Mouse (Mus musculus): ENCODE results near the gene Tada2a.

The Tada2a gene

DNA sequence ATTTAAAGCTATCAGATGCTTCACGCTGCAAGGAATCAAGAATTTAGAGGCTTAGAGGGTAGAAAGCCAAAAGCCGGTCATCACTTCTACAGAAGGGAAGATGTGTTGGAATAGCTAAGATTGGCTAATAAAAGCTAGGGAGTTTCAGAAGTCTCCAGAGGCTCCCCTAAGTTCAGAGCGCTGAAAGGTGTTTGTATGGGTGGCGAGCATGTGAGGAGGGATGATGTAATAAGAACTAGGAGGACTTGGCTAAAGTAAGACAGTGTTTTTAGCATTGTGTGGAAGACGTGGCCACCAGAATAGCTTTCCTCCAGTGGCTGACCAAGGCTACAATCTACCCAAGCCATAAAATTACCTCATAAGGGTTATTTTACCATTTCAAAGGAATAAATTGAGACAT is 15.8 kb downstream of the Tada2a start:
- DNase-seq (ENCODE audit: low spot score): no peak

DNA sequence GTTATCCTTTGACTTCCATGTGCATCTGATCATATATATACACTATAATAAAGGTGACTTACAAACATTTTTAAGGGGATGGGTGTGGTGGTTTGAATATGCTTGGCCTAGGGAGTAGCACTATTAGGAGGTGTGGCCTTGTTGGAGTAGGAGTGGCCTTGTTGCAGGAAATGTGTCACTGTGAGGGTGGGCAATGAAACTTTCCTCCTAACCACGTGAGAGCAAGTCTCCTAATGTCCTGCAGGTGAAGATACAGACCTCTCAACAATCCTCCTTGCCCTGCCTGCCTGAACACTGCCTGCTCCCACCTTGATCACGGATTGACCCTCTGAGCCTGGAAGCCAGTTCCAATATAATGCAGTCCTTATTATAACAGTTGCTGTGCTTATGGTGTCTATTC is 22.3 kb downstream of the Tada2a start:
- no peak for DNase-seq (ENCODE audit: low spot score)

DNA sequence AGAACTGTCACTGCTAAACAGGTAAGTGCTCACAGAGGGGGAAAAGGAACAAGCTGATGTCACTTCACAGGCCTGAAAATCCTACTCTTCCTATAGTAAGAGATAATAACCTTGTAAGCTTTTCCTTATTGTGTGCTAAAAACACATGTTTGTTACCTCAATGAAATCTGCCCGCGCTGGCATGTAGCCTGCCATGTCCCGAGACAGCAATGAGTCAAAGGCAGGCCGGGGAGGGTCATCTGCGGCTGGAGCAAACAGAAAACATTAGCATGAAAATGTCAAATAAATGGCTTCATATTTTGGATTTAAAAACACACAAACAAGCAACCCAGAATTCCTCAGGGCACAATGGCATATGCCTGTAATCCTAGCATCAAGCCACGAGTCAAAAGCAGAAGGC is 25.4 kb downstream of the Tada2a start:
- DNase-seq (ENCODE audit: low spot score): no peak

DNA sequence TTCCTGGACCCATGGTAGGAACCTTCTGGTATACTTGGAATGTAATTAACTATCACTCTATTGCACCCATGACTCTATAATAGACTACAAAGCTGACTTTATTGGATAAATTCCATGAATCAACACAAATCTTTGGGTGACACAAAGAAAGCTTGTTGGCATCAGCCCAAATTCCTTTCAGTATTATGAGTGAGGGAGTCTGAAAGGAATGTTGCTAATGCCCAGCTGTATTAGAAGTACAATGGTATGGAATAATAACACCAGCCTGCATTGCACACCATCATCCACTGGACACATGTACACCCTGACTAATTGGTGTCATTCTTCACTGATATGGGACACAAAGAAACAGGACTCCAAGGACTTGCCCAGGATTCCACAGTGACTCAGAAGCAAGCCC is 28.2 kb downstream of the Tada2a start:
- no peak for DNase-seq (ENCODE audit: low spot score)

DNA sequence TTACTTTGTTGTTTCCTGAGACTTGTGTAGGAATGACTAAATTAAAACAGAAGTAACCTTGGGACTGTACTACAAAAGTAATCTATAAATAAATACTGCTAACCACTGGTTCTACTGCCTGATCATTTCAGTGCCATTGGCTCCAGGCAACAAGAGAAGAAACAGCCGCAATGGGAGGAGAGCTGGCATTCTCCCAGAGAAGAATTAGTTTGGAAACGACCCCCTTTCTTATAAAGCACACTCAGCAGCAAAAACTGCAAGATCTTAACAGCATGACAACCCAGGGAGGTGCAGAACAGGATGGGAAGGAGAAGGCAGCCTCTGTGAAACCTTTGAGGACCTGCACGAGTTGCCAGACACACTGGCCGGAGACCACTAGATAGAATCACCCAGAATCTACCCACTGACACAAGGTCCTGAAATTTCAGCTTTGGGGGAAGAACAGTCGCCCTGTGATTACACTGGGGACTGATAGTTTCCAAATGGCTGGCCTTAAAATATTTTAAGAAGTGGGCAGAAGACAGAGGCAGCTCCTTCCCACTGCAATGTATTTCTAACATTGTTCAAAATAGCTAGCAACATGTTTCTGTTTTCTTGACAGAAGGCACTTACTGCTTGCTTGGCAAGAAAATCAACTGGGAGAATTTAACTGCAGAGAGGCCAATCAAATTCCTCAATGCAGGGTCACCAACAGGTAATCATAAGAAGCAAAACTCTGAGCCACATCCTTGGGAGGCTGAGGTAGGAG is 32.0 kb downstream of the Tada2a start:
- DNase-seq (ENCODE audit: low spot score): no peak

DNA sequence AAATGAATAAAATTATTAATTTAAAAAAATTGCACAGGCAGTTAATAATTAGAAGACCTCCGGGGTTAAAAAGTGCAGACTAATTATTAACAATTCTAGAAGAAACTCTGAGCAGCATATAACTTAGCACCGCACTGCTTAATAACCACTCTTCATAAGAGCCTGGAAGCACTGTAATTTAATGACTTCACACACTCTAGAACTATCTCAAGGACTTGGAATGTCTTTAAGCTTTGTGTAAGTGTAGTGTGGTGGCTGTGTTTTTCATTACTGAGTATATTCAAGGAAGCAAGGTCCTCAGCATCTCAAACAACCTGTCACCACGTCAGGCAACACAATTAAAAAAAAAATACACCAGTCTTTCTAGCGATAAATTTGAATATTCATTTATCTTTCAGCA is 34.3 kb downstream of the Tada2a start:
- DNase-seq (ENCODE audit: low spot score): no peak

DNA sequence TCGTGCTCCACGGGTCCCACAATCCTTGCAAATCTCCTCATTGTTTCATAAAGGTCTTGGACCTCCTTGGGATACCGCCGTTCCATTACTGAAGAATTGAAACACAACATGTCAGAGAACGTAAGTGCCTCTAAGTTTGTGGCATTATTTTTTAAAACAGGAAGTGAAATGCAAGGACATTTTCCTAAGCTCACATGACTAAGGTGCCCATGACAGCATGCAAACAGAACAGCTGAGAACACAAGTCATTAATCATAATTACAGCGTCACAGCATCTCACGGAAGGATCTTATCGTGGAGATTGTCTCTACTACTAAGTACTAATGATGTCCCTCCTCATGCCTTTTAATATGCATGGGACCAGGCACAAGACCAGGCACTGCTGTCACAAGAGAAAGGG is 38.8 kb downstream of the Tada2a start:
- DNase-seq (ENCODE audit: low spot score): no peak

DNA sequence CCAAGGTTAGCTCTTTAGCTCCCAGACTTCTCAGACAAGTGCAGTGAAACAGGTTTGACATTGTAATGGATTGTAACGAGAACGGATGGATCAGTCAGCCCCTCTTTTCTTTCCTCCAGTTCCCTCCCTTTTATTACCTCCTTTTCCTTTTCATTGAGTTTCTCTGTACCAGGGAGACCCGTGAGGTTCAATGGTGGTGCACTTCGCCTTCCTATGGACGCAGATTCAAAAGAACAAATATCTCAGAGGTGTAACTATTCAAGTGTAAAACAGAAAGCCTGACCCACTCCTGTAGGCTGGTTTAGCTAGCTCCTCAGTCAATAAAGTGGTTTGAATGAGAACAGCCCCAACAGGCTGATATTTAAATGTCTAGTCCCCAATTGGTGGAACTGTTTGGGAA is 47.5 kb downstream of the Tada2a start:
- no peak for DNase-seq (ENCODE audit: low spot score)

DNA sequence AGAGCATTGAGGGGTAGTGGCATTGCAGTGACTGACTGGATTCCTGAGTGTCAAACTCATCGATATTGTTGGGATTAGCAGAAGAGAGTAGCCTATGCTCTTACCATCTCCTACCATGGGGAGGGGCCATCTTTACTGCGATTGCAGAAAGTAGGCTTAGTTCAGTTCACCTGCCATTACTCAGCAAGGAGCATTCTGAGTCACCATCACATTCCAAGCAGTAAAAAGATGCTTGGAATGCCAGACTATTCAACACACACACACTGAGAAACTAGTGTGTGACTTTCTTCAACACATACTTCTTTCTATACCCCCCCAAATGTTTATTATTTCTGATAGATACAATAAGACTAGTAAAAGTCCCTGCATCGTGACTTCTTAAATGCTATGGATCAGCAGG is 49.1 kb downstream of the Tada2a start:
- no peak for DNase-seq (ENCODE audit: low spot score)

DNA sequence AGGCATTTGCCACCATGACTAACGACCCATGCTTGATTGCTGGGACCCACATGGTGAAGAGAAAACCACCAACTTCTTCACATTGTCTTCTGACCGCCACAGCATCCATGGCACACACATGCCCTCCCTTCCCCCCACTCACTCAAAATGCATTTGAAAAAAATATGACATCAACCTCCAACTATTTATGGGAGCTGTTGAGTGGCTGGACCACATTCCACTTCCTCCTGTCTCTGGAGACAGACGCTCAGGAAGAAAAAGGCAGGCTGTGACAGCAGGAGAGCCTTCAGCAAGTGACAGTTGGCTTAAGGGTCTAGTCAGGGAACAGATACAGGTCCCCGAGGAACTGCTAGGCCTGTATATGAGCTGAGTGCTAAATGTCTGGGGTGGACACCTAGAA is 49.5 kb downstream of the Tada2a start:
- DNase-seq (ENCODE audit: low spot score): no peak

DNA sequence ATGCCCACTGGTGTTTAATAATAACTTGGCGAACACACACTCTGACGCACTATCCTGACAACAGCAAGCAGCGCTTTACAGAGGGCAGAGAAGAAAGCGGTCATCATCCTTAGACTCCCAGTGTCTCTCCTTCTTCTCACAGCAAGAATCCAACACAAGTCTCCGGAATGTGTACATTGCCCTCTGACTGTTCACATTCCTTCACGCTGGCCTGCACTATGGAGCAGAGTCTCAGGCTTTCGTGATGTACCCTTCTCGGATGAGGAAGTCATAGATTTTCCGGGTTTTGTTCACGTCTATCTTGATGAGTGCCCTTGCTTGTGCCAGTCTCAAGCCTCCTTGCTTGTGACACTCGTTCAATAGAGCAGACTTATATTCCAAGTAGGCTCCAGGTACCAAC is 50.0 kb downstream of the Tada2a start:
- DNase-seq (ENCODE audit: low spot score): no peak

DNA sequence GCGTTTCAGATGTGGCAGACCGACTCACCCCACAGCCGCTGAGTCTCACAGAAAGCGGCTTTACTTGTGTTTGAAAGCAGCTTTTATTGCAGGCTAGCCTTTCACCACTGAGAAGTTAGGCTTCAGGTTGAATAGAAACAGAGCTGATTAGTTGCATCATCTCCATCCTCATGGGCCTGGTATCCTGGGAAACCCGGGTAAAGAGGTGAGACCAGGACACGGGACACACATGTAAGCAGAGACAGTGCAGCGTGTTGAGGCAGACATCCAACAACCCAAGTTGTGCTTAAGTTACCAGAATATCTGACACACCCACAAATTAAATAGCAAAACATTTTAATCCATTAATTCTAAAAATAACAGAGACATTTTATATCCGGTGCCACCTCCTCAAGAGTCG is 50.8 kb downstream of the Tada2a start:
- DNase-seq (ENCODE audit: low spot score): no peak

DNA sequence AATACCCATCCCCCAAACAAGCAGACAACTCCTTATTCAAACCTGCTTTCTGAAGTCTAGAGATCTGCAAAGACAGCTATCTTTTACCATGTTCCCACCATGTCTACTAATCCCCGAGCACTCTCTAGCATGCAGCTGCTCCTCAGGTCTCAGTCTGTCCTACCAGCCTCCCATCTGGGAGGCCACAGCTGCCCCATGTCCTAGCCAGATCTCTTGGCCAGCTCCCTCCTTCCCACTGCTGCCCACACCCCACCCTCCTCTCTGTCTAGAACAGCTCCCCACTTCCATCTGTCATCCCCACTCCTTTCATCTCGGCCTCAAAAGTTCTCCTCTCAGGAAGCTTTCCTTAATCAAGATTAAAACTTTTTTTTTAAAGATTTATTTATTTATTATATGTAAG is 52.4 kb downstream of the Tada2a start:
- DNase-seq (ENCODE audit: low spot score): no peak

DNA sequence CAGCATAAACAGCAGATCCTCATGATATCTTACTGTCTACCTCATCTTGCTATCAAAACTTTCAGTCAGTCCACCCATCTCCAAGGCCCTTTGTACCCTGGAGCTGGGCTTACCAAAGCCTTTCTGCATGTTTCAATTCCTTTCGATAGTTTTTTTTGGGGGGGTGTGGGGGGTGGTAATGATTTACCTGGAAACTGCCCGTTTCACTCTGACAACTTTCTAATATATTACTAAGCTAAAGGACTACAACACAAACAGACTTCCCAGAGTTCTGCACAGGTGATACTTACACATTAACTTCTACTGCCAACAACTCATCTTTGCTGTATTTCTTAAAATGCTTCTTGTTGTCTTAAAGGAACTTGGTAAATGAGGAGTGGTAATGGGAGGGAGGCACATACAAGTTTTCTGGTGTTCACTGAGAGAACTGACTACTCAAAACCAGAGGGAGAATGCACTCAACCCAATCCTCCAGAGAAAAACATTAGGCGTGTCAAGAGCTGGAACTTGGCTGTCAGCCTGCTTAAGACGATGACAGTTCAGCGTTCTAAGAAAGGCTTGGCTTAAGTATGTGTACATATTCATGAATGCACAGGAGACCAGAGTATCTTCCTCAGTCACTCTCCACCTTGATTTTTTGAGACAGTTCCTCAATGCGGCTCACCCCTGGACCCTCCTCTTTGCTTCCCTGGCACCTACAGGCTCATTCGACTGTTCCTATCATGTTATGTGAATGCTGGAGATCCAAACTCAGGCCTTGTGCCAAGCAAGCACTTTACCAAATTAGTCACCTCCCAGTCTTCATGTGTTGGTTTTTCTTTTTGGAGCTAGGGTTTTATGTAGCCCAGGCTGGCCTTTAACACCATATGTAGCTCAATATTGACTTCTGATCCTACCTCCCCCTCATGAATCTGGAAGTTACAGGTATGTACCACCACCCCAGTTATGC is 55.3 kb downstream of the Tada2a start:
- DNase-seq (ENCODE audit: low spot score): no peak

DNA sequence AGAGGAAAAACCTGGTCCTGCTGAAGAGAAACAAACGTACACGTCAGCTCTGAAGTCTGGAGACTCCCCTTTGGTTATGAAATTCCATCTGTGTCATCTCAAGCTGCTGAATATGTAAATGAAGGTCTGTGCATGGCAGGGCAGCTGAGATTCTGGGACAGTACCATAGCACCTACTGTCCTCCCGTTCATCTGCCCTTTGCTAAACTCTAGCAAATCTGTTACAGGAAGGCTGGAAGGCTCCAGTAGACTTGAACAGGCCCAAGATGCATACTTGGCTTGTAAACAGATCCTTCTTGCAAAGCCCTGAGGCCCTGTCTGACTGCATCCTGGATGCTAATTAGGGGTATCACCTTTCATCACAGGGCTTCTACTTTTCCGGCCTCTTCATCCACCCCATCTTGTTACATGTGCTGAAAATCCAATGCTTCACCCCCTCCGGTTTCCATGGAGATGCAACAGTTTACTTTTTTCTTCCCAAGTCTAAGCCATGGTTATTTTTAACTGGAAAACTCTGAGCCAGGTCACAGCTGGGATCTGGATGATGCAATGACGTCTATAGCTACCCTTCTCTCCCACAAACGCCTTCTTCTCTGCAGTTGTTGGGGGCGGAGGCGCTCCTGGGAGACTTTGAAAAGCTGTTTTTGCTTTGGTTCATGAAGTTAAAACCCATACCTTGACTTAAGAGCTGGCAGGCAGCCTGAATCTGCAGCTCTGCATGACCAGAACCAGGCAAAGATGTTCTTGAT is 56.3 kb downstream of the Tada2a start:
- DNase-seq (ENCODE audit: low spot score): no peak

DNA sequence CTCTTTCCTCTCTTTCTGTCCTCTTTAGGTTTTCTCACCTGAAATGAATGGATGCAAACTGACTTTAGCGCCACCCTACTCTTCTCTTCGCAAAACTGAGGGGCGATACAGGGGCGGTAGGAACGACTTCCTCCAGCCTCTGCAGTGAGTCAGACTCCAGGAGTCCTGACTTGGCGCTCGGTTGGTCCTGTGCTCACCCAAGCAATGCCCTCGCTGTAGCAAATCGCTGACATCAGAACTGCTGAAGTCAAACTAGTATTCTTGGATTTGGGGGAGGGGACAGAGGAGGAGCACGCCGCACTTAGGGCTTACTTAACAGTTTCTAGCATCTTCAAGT is 60.4 kb downstream of the Tada2a start, which contains the start of gene Dusp14:
Gene Dusp14, minus strand, starts transcription at position 228 of the 337 bp plus-strand sequence.
- no peak for DNase-seq (ENCODE audit: low spot score)

DNA sequence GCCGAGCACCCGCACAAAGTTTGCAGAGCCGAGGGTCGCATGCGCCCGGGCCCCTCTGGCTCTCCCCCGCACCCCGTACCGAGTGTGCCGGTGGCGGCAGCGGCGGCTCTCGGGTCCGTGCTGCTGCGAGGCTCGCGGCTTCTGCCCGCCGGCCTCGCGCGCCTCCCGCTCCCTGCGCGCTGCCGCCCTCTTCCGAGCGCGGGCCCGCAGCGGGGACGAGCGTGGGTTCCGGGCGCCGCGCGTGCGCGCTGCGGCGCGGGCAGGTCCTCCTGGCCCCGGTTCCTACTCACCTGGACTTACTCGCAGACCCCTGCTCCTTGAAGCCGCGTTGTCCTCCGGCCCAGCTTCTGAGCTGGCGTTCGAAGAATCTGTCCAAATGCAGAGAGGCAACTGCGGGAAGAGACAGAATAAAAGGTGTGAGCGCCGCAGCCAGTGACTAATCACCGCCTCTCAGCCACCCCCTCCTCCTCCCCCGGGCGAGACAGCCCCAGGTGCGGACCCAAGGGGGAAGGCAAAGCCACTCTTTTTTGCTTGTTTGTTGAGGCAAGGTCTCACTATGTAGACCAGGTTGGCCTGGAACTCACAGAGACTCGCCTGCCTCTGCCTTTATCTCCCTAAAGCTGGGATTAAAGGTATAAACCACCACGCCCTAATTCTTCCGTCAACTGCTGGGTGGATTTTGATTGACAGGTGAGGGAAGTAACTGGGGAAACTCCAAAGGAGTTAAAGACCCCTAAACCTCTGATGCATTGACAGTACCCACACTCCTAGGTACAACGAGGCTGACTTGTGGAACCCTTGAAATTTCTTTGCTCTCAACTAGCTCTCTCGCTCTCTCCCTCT is 61.0 kb downstream of the Tada2a start:
- peak; percentile 68 for DNase-seq (ENCODE audit: low spot score)

DNA sequence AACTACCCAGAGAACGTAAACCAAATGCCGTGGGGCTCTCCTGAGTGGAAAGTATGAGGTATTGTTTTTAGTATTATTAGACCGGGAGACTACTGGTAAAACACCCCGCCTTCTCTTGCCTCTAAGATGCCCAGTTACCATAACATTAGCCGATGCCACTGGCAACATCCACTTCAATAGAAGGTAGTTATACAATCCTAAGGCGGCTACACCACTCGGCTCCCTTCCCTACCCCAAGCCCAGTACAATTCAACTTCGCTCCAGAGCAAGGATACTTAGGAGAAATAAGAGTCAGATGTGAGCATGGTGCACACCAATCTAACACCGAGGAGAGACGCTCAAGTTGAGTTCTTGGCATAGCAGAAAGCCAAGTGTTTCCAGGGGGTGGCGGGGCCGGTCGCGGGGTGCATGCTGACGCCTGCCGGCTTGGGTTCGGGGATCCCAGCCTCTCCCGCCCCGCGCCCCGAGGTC is 61.6 kb downstream of the Tada2a start:
- peak; percentile 47 for DNase-seq (ENCODE audit: low spot score)

DNA sequence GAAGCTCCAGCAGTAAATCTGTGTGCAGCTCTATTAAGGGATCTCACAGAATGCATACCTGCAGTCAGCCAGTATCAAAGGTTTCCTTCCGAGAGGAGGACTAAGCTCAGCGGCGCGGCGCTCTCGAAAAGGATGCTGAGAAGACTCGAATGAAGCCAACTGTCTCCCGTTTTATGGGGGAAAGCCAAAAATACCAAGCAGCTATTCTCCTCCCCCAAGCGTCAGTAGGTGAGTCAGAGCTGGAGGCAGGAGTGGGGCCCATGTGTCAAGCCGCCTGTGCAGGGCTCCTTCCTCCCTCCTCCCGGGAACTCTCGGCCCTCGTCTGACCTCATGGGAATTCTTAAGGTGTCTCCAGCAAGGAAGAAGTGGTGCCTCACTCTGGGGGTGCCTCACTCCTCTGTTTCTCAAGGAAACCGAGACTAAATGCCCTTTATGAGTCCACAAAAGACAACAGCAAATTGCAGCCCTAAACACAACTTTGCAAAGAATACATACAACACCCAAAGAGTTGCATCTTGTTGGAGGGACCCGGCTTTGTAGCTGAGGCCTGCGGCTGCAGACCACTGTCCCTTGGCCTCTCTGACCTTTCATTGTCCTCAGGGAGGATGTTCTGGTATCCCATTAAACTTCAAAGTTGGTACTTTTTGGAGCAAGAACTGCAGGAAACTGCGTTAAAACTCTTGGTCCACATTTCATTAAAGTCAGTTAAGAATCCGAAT is 62.3 kb downstream of the Tada2a start:
- DNase-seq (ENCODE audit: low spot score): peak; percentile 26

DNA sequence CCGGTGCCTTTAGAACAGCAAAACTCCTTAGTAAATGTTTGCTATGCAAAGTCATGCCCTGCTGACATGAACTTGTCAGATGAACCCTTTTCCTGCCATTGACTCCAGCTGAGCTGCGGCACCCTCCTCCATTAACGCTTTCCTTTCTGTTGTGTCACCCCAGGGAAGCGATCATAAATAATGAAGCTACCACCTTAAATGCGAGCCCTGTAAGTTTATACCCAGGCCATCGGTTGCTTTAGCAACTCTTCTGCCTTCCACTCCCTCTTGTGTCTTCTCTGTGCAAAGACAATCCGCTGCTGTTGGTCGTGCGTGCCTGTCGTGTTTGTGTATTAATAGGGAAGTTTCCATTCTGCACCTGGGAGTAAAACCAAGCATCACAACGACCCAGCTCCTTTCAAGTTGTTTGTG is 63.3 kb downstream of the Tada2a start:
- DNase-seq (ENCODE audit: low spot score): peak; percentile 57

DNA sequence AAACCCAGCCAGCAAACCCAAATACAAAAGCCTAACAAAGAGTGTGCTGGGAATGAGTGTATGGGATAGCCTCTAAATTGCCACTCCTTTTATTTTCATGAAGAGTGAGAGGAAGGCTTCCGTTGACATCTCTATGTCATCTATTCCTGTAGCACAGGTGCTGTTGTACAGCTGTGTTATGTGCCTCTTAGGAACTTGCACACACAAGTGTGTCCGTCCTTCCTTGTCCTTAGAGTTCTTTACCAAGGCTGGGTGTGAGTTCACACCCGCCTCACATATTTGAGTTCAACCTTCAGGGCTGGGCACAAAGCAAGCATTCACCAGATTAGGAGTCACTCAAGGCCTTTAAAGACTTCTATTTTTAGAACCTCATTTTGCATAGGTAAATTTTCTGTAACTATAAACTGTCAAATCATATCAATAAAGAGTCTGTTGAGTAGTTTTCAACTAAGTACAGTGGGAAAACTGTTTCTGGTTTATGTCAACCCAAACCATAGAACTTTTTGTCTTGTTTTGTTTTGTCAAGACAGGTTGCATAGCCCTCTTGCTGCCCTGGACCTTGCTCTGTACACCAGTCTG is 65.7 kb downstream of the Tada2a start:
- DNase-seq (ENCODE audit: low spot score): no peak
